Mouse (Mus musculus): ENCODE data around the gene Entpd5.
"Not testable (repeated sequence)": the region's sequence is repeated elsewhere in the genome, so short reads cannot be mapped to it uniquely, and the experiment has no call there.

The Entpd5 gene

GRCm38 (mm10) chr12:84399135-84399534 is 9.7 kb downstream of the Entpd5 start:
- no peak for DNase-seq (ENCODE audit: low read depth, low spot score)

- no peak for DNase-seq (ENCODE audit: low read depth, low spot score)
These were observed 10.2 kb downstream of the Entpd5 start for GRCm38 (mm10) chr12:84398629-84399028.

GRCm38 (mm10) chr12:84397685-84398084 is 11.1 kb downstream of the Entpd5 start:
- DNase-seq (ENCODE audit: low read depth, low spot score): no peak

- DNase-seq (ENCODE audit: low read depth, low spot score): no peak
These were observed 11.7 kb downstream of the Entpd5 start for GRCm38 (mm10) chr12:84396947-84397679.

GRCm38 (mm10) chr12:84393847-84394246 is 15.0 kb downstream of the Entpd5 start:
- DNase-seq (ENCODE audit: low read depth, low spot score): no peak

- no peak for DNase-seq (ENCODE audit: low read depth, low spot score)
These were observed 16.1 kb downstream of the Entpd5 start for GRCm38 (mm10) chr12:84392681-84393080.

- no peak for DNase-seq (ENCODE audit: low read depth, low spot score)
These were observed 18.5 kb downstream of the Entpd5 start for GRCm38 (mm10) chr12:84390336-84390735.

GRCm38 (mm10) chr12:84388774-84389400 is 19.9 kb downstream of the Entpd5 start:
- peak; percentile 31 for DNase-seq (ENCODE audit: low read depth, low spot score)

- DNase-seq (ENCODE audit: low read depth, low spot score): no peak
These were observed 20.7 kb downstream of the Entpd5 start for GRCm38 (mm10) chr12:84388097-84388496.

- DNase-seq (ENCODE audit: low read depth, low spot score): no peak
These were observed 23.4 kb downstream of the Entpd5 start for GRCm38 (mm10) chr12:84385408-84385807.

GRCm38 (mm10) chr12:84384644-84385081 is 24.2 kb downstream of the Entpd5 start:
- DNase-seq (ENCODE audit: low read depth, low spot score): no peak

GRCm38 (mm10) chr12:84382369-84382768 is 26.5 kb downstream of the Entpd5 start:
- DNase-seq (ENCODE audit: low read depth, low spot score): no peak

GRCm38 (mm10) chr12:84373831-84374481 is 34.9 kb downstream of the Entpd5 start:
- no peak for DNase-seq (ENCODE audit: low read depth, low spot score)

- DNase-seq (ENCODE audit: low read depth, low spot score): no peak
These were observed 37.2 kb downstream of the Entpd5 start for GRCm38 (mm10) chr12:84371647-84372046.

GRCm38 (mm10) chr12:84366971-84367370 is 41.9 kb downstream of the Entpd5 start:
- peak; percentile 72 for DNase-seq (ENCODE audit: low read depth, low spot score)

GRCm38 (mm10) chr12:84365137-84365536 is 43.7 kb downstream of the Entpd5 start:
- no peak for DNase-seq (ENCODE audit: low read depth, low spot score)

- peak; percentile 27 for DNase-seq (ENCODE audit: low read depth, low spot score)
These were observed 44.5 kb downstream of the Entpd5 start for GRCm38 (mm10) chr12:84364291-84364690.

GRCm38 (mm10) chr12:84362872-84363271 is 46.0 kb downstream of the Entpd5 start:
- DNase-seq (ENCODE audit: low read depth, low spot score): no peak

- peak; percentile 98 for DNase-seq (ENCODE audit: low read depth, low spot score)
These were observed 47.0 kb downstream of the Entpd5 start, which contains the start of the genes Coq6 and Fam161b for GRCm38 (mm10) chr12:84361555-84362489. Gene Coq6, plus strand, starts transcription at chr12:84361657. Gene Fam161b, minus strand, starts transcription at chr12:84361833.

- DNase-seq (ENCODE audit: low read depth, low spot score): not testable (repeated sequence)
These were observed 50.1 kb downstream of the Entpd5 start for GRCm38 (mm10) chr12:84358699-84359098.

- DNase-seq (ENCODE audit: low read depth, low spot score): peak; percentile 48
These were observed 61.6 kb downstream of the Entpd5 start for GRCm38 (mm10) chr12:84347192-84347591.
